Mouse (Mus musculus) limb, embryonic 13.5 days (tissue): ENCODE measurements around the gene Parp6. TPM values are rescaled to one million over a fixed set of nuclear protein-coding genes. Genes with fewer than 3 reads are reported as not detected.

Experiments
- ATAC-seq: fragments of 200-750 bp; cut with Nextera tagmentation; 2 replicates; pipeline ENCODE4 v1.8.0; 2017; ENCODE audit warnings: low read depth, moderate number of reproducible peaks, moderate TSS enrichment; ENCODE audit not compliant: low FRiP score
- H3K27ac ChIP-seq: fragments of 300-500 bp; sonication (generic); 2 replicates; pipeline ENCODE4 v1.5.1; 2015; ENCODE audit warnings: inconsistent platforms, mild to moderate bottlenecking, moderate library complexity
- H3K27me3 ChIP-seq: fragments of 300-500 bp; sonication (generic); 2 replicates; pipeline ENCODE4 v1.6.1; 2015; ENCODE audit warnings: mild to moderate bottlenecking, inconsistent platforms
- H3K36me3 ChIP-seq: fragments of 300-500 bp; sonication (generic); 2 replicates; pipeline ENCODE4 v1.6.1; 2015; ENCODE audit warnings: inconsistent platforms, mild to moderate bottlenecking, moderate library complexity
- H3K4me1 ChIP-seq: fragments of 300-500 bp; sonication (generic); 2 replicates; pipeline ENCODE4 v1.6.1; 2015; ENCODE audit warnings: inconsistent platforms
- H3K4me2 ChIP-seq: fragments of 300-500 bp; sonication (generic); replicated peaks from 2 replicates; pipeline ENCODE4 v1.6.1; 2015; ENCODE audit warnings: inconsistent platforms, mild to moderate bottlenecking, moderate library complexity
- H3K4me3 ChIP-seq: fragments of 300-500 bp; sonication (generic); 2 replicates; pipeline ENCODE4 v1.5.1; 2015; ENCODE audit warnings: moderate library complexity, mild to moderate bottlenecking, inconsistent platforms
- H3K9ac ChIP-seq: fragments of 300-500 bp; sonication (generic); 2 replicates; pipeline ENCODE4 v1.6.1; 2015; ENCODE audit warnings: mild to moderate bottlenecking, inconsistent platforms
- H3K9me3 ChIP-seq: fragments of 300-500 bp; sonication (generic); 2 replicates; pipeline ENCODE4 v1.6.1; 2016; ENCODE audit warnings: inconsistent platforms
- WGBS: fragments of 180-500 bp; shearing (Covaris S2); methylation state at CpG from one replicate; pipeline ENCODE4 v1.1.7; 2015; 5-methylcytosine and 5-hydroxymethylcytosine counted together
- polyA plus RNA-seq: library from polyadenylated mRNA; unstranded; fragments of >200 nt; fragmentation: Nextera tagmentation; extraction: Ambion mirVana; gene quantifications from 2 replicates; pipeline ENCODE4 v1.2.1, GENCODE M21; 2015

The Parp6 gene
- polyA plus RNA-seq, 1 experiment from 2014 or later = 31.5 TPM

DNA sequence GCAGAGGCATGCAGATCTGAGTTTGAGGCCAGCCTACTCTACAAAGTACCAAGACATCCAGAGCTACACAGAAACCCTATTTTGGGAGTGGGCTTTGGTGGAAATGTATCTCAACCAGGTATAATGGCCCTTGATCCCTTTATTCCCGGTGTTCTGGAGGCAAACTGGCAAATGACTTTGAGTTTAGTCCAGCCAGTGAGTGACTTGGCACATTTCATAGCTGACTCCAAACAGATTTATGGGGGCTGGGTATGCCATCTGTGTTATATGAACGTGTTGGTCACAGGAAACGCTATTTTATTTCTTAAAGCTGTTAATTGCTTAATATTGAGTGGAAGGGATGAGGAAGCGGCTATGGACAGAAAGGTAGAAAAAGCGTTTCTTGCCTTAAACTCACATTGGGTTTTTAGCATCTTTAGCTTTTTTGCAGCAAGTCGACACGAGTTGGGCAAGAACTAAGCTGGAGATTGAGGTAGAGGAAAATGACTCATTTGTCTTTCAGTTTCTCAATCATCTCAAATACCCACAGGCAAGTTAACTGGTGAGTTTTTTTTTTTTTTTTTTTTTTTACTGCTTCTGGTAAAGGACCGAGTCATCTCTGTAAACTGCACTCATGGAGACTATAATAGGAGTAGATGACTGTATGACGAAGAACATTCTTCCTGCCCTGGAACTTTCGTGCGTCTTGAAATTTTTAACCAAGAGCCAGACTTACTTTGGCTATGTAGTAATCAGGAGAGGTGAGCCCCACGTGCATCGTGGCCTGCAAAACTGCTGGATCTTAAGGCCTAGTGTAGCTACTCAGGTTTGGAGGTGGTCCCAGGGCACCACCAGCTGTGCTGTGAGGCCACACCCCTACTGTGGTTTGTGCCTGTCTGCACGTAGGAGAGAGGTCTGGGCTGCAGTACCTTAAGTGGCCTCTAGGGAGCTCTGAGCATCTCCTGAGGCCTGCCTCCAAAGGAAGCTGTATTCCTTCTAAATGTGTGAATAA is 42.2 kb downstream of the Parp6 start:
- peak overlapping the region; percentile 82 for H3K4me3 ChIP-seq
- peak overlapping the region; percentile 83 for H3K4me2 ChIP-seq
- no peaks in the 10 kb centered on the region for H3K27me3 ChIP-seq
- H3K4me1 ChIP-seq = peaks cover 51% of the 10 kb centered on the region
- peak overlapping the region; percentile 5; the same call in 1 of the 2 replicates for H3K9ac ChIP-seq
- 23% methylated on average over 14 of the region's 14 CpGs for WGBS
- peaks cover 39% of the 10 kb centered on the region for H3K36me3 ChIP-seq
- ATAC-seq = no peak
- no peaks in the 10 kb centered on the region for H3K9me3 ChIP-seq
- peak overlapping the region; percentile 70 for H3K27ac ChIP-seq

DNA sequence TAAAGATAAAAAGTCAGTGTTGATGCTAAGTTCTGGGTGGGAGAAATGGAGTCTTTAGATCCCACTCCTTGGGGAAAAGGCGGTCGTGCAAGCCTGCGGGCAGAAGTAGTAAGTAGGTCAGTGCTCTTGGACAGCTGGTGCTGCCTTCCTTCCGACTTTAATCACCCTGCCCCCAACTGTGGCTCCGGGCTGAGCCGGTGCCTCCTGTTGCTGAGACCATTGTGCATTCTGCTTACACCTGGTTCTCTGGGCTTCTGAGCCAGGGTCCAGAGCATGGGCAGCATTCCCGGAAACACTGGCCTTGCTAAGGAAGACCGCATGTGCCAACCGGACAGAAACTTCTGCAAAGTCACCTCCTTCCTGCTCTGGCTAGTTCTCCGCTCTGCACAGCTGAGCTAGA is 43.3 kb downstream of the Parp6 start:
- H3K27ac ChIP-seq = no peak overlapping the region; the same call in 1 of the 2 replicates
- 53% methylated on average over 10 of the region's 10 CpGs for WGBS
- H3K4me3 ChIP-seq = peak overlapping the region; percentile 82
- H3K36me3 ChIP-seq = peaks cover 49% of the 10 kb centered on the region
- H3K4me1 ChIP-seq = peaks cover 50% of the 10 kb centered on the region
- H3K27me3 ChIP-seq = no peaks in the 10 kb centered on the region
- H3K9me3 ChIP-seq = no peaks in the 10 kb centered on the region
- no peak overlapping the region for H3K9ac ChIP-seq
- no peak for ATAC-seq
- H3K4me2 ChIP-seq = peak overlapping the region; percentile 83

DNA sequence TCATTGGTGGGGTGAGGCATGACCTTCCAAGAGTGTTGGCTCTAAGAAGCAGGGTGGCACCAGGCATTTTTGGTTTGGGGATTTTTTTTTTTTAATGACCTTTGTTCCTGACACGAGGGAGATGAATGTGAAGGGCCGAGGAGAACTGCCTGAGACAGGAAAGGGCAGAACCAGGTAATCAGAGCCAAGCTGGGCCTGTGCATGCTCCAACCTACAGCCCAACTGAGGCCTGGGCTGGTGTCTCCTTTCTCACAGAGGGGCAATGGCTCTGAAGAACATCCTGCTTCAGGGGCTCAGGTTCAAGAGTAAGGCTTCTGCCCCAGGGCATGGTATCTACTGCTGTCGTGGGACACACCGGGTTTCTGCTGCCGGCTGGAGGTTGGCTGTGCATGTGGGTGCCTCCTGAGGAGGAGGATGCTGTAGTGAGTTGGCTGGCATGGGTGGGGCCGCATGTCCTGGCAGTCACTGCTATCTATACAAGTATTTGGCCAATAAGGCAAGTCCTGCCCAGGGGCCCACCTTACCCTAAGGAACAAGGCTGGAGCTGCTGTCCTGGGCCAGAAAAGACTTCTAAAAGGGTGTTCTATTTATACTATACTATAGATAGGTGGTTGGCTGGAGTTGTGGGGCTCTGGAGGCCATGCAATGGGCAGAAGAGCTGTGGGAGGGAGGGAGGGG is 44.4 kb downstream of the Parp6 start:
- peaks cover 60% of the 10 kb centered on the region for H3K36me3 ChIP-seq
- WGBS = 69% methylated on average over 6 of the region's 6 CpGs
- peak overlapping the region; percentile 83; the same call in 1 of the 2 replicates for H3K4me2 ChIP-seq
- no peak for ATAC-seq
- H3K9ac ChIP-seq = peak overlapping the region; percentile 43; the same call in 1 of the 2 replicates
- peak overlapping the region; percentile 33; the same call in 1 of the 2 replicates for H3K27ac ChIP-seq
- H3K4me3 ChIP-seq = no peak overlapping the region
- H3K4me1 ChIP-seq = peaks cover 47% of the 10 kb centered on the region
- H3K9me3 ChIP-seq = no peaks in the 10 kb centered on the region
- H3K27me3 ChIP-seq = no peaks in the 10 kb centered on the region

DNA sequence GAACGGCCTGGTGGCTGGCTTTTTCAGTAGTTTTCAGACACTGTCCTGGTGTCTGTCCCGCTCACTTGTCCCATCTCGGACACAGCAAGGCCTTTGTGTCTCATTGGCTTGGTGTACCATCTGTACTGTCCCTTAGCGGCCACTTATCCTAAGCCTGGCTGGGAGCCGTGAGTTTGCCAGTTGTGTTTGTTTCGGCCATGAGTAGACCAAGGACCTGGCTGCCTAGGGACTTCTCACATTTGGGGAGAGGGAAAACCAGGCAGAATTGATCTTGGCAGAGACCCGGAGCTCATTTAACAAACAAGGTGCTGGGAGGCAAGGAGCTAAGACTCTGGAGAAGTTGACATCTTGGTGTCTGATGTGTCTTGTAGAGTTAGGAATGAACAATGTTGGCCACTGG is 46.1 kb downstream of the Parp6 start:
- Histone ChIP-seq H3K4me3 (no peak overlapping the region), H3K36me3 (peaks cover 77% of the 10 kb centered on the region), H3K9me3 (no peaks in the 10 kb centered on the region), H3K9ac (no peak overlapping the region), H3K4me2 (no peak overlapping the region), H3K27ac (no peak overlapping the region), H3K27me3 (no peaks in the 10 kb centered on the region), H3K4me1 (peaks cover 41% of the 10 kb centered on the region)
- 86% methylated on average over 7 of the region's 7 CpGs for WGBS
- ATAC-seq = no peak

DNA sequence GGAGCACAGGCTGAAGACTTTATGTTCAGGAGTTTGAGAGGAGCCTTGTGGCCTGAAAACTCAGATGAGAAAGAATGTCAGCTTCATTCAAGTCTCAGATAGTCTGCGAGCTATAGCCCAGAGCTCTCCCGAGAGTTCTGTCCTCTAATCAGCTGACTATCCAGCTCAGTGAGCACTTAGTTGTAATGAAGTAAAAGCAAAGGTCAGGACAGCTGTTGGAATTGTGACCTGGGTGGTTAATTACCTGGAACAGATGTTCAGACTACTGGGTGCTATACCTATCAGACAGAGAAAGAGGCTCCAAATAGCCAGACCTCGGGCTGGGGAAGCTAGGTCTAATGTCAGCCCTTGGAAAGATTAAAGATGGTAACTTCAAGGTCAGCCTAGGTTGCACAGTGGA is 46.9 kb downstream of the Parp6 start:
- Histone ChIP-seq H3K9me3 (no peaks in the 10 kb centered on the region), H3K4me2 (no peak overlapping the region), H3K27ac (no peak overlapping the region), H3K4me1 (peaks cover 33% of the 10 kb centered on the region), H3K36me3 (peaks cover 85% of the 10 kb centered on the region), H3K9ac (no peak overlapping the region), H3K27me3 (no peaks in the 10 kb centered on the region), H3K4me3 (no peak overlapping the region)
- WGBS = 56% methylated on average over 3 of the region's 3 CpGs
- ATAC-seq = no peak

DNA sequence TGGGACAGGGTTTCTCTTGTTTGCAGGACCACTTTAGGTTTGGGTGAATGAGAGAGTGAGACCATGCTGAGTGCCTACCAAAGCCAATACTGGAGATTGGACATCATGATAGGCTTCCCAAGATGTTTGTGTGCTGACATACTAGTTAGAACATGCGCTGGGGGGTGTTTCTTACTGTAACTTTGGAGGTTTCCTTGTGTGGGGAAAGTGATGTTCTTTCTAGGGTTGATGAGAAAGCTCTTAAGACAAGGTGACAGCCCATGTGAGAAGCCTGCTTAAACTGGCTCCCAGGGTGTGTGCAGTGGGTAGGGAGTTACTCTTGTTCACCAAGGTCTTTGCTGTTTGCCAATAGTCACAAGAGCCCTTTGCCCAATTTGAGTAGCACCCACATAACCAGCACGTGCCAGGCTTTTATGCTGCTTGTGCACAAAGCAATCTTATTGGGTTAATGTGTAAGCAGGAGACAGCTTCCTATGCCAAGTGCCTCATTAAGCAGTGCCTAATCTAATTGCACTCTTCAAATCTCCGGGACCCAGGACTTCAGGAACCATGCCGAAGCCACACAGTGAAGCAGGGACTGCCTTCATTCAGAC is 47.7 kb downstream of the Parp6 start:
- ATAC-seq = no peak
- Histone ChIP-seq H3K4me3 (no peak overlapping the region), H3K9ac (no peak overlapping the region), H3K27me3 (no peaks in the 10 kb centered on the region), H3K9me3 (no peaks in the 10 kb centered on the region), H3K4me1 (peaks cover 25% of the 10 kb centered on the region), H3K27ac (no peak overlapping the region), H3K36me3 (peaks cover 92% of the 10 kb centered on the region), H3K4me2 (no peak overlapping the region)
- 82% methylated on average over 4 of the region's 4 CpGs for WGBS

DNA sequence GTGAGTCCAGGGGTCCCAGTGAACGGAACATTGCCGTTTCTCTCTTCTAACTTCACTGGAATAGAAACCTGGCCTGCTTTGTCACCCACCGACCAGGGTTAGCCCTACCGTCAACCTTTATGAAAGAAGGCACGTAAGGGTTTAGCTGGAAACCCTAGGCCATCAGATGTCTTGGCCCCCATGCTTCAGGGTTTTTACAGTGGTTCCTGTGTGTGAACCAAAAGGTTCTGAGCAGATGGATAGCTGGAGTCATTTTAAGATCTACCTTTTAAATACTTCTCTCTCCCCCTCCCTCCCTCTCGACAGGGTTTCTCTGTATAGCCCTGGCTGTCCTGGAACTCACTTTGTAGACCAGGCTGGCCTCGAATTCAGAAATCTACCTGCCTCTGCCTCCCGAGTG is 48.9 kb downstream of the Parp6 start:
- ATAC-seq = no peak
- no peaks in the 10 kb centered on the region for H3K27me3 ChIP-seq
- H3K9ac ChIP-seq = no peak overlapping the region
- no peak overlapping the region for H3K4me2 ChIP-seq
- 87% methylated on average over 8 of the region's 8 CpGs for WGBS
- no peaks in the 10 kb centered on the region for H3K9me3 ChIP-seq
- peaks cover 97% of the 10 kb centered on the region for H3K36me3 ChIP-seq
- no peak overlapping the region for H3K4me3 ChIP-seq
- H3K27ac ChIP-seq = no peak overlapping the region
- peaks cover 13% of the 10 kb centered on the region for H3K4me1 ChIP-seq

DNA sequence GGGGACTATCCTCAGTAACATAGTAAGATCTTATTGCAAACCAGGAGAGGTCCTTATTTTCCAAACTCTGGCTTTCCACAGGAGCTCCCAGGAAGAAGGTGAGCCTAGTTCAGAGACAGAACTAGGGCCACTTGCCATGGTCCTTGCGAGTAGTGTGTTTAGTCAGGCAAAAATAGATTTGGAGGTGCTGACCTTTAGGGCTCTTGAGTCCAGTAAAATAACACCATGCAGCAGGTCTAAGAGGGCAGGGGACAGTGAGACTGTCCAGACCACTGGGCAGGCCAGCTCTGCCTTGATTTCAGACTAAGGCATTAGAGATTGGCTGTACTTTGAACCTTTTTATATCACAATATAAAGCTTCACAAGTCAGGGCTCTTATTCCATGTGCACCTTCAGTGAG is 49.7 kb downstream of the Parp6 start:
- WGBS = 95% methylated on average over 1 of the region's 1 CpGs
- ATAC-seq = no peak
- peaks cover 97% of the 10 kb centered on the region for H3K36me3 ChIP-seq
- H3K27me3 ChIP-seq = no peaks in the 10 kb centered on the region
- H3K27ac ChIP-seq = no peak overlapping the region
- peaks cover 5% of the 10 kb centered on the region; the same call in 1 of the 2 replicates for H3K4me1 ChIP-seq
- no peak overlapping the region for H3K9ac ChIP-seq
- H3K4me2 ChIP-seq = no peak overlapping the region
- no peaks in the 10 kb centered on the region for H3K9me3 ChIP-seq
- no peak overlapping the region for H3K4me3 ChIP-seq

DNA sequence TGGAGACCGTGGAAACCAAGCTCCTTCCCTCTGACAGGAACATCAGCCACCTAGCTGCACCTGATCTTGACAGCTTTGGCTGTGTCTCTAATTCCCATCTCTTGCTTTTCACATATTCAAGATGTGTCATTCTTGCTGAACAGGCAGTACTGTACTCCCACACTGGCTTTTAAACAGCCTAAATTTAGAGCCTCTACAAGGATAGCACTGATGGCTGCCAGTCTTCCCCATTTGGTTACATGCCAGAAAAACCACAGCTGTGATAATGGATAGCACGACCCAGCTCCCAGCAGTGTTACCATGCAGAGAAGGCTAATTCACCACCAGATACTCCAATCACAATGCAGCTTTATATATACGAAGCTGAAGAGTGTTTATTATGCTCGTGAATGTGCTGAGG is 50.2 kb downstream of the Parp6 start:
- H3K36me3 ChIP-seq = peaks cover 97% of the 10 kb centered on the region
- no peak overlapping the region for H3K9ac ChIP-seq
- no peak overlapping the region for H3K27ac ChIP-seq
- no peaks in the 10 kb centered on the region for H3K27me3 ChIP-seq
- H3K4me1 ChIP-seq = 0 out of 2 replicates have a peak, but pooled peaks cover 3% of the 10 kb centered on the region
- H3K9me3 ChIP-seq = no peaks in the 10 kb centered on the region
- ATAC-seq = no peak
- H3K4me2 ChIP-seq = no peak overlapping the region
- WGBS = 82% methylated on average over 4 of the region's 4 CpGs
- no peak overlapping the region for H3K4me3 ChIP-seq

DNA sequence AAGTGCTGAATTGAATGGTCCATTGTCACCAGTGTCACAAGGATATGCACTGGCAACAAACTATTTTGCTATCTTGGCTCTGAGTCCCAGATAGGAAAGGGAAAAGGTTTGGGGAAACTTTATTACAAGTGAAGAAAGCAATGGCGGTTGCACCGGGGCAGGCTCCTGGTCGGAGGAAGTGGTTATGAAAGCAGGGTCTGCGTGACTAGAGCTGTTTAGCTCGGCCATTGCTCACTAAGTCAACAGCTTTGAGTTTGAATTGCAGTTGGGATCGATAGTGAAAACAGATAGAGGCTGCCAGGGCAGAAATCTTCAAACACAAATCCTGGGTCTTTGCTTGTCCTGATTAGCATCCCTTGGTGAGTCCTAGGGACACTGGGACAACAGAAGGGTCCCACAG is 50.8 kb downstream of the Parp6 start:
- no peak overlapping the region for H3K9ac ChIP-seq
- 88% methylated on average over 6 of the region's 6 CpGs for WGBS
- ATAC-seq = no peak
- no peak overlapping the region for H3K27ac ChIP-seq
- no peaks in the 10 kb centered on the region for H3K9me3 ChIP-seq
- H3K4me1 ChIP-seq = 0 out of 2 replicates have a peak, but pooled peaks cover 3% of the 10 kb centered on the region
- no peak overlapping the region for H3K4me2 ChIP-seq
- peaks cover 98% of the 10 kb centered on the region for H3K36me3 ChIP-seq
- no peaks in the 10 kb centered on the region for H3K27me3 ChIP-seq
- no peak overlapping the region for H3K4me3 ChIP-seq

DNA sequence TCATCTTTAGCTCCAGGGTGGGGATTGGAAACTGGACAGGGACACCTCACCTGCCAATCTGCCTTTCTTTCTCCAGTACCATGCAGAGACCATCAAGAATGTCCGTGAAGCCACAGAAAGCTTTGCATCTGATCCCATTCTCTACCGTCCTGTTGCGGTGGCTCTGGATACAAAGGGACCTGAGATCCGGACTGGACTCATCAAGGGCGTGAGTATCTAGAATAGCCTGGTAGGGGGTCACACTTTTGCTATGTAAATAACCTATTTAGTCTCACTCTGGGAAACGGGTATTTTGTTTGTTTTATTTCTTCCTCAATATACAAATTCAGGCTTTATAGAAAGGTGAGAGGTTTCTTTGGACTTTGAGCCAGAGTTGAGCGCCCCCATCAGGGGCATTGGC is 51.4 kb downstream of the Parp6 start:
- ATAC-seq = no peak
- H3K27ac ChIP-seq = no peak overlapping the region
- H3K27me3 ChIP-seq = no peaks in the 10 kb centered on the region
- WGBS = 86% methylated on average over 7 of the region's 7 CpGs
- H3K36me3 ChIP-seq = peaks cover 98% of the 10 kb centered on the region
- H3K4me1 ChIP-seq = 0 out of 2 replicates have a peak, but pooled peaks cover 3% of the 10 kb centered on the region
- H3K9ac ChIP-seq = no peak overlapping the region
- no peak overlapping the region for H3K4me3 ChIP-seq
- H3K9me3 ChIP-seq = no peaks in the 10 kb centered on the region
- no peak overlapping the region for H3K4me2 ChIP-seq

DNA sequence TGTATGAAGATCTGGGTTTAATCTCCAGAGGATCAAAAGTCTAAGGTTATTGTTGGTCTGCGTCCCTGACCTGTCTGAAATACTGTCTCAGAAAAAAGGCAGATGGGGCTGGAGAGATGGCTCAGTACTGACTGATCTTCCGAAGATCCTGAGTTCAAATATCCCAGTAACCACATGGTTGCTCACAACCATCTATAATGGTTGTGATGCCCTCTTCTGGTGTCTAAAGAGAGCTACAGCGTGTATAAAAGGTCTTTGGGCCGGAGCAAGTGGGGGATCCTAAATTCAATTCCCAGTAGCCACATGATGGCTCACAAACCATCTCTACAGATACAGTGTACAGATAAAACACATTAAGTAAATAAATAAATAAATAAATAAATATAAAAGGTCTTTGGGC is 52.1 kb downstream of the Parp6 start:
- H3K36me3 ChIP-seq = peaks cover 98% of the 10 kb centered on the region
- 83% methylated on average over 4 of the region's 4 CpGs for WGBS
- ATAC-seq = no peak

More for the DNA sequence above, 52.1 kb downstream of the Parp6 start:
- Histone ChIP-seq H3K9ac (no peak overlapping the region), H3K4me1 (no peaks in the 10 kb centered on the region), H3K27me3 (no peaks in the 10 kb centered on the region), H3K4me3 (no peak overlapping the region), H3K9me3 (no peaks in the 10 kb centered on the region), H3K27ac (no peak overlapping the region), H3K4me2 (no peak overlapping the region)
